Mouse (Mus musculus) cerebellum, postnatal 36 days (tissue): ENCODE measurements at regions not wholly inside any gene's neighbourhood (a gene's known extent, or its start where the extent isn't known, plus 50 kb on each side); places are given as distances from the start of the nearest gene placed in this dataset.
"Not testable (repeated sequence)": the region's sequence is repeated elsewhere in the genome, so short reads cannot be mapped to it uniquely, and the experiment has no call there.

Source experiments
- DNase-seq, 2 experiments: peaks; one replicate each; pipeline ENCODE4 v3.0.0; 2021 to 2022; ENCODE audit warnings: mixed read lengths in 2 of 2

- DNase-seq: no peak
Observed at GRCm38 (mm10) chr5:129354877-129355276, 146.1 kb upstream of the Sfswap start.

GRCm38 (mm10) chr5:129361527-129361926 lies 139.5 kb upstream of the Sfswap start:
- peak; percentile 87 to 88 for DNase-seq

- no peak for DNase-seq
Observed at GRCm38 (mm10) chr5:129363189-129363588, 137.8 kb upstream of the Sfswap start.

GRCm38 (mm10) chr5:129365026-129365425 lies 136.0 kb upstream of the Sfswap start:
- DNase-seq: no peak

GRCm38 (mm10) chr5:129367266-129367665 lies 133.8 kb upstream of the Sfswap start:
- DNase-seq: no peak

GRCm38 (mm10) chr5:129380861-129381260 lies 120.2 kb upstream of the Sfswap start:
- DNase-seq: no peak

GRCm38 (mm10) chr5:129384976-129385375 lies 116.0 kb upstream of the Sfswap start:
- no peak for DNase-seq

GRCm38 (mm10) chr5:129385965-129386643 lies 114.9 kb upstream of the Sfswap start:
- not testable (repeated sequence) for DNase-seq

GRCm38 (mm10) chr5:129386671-129387070 lies 114.3 kb upstream of the Sfswap start:
- DNase-seq: not testable (repeated sequence)

- DNase-seq: no peak
Observed at GRCm38 (mm10) chr5:129387301-129387700, 113.7 kb upstream of the Sfswap start.

GRCm38 (mm10) chr5:129390921-129391371 lies 110.1 kb upstream of the Sfswap start:
- peak; percentile 78 to 85 for DNase-seq

- DNase-seq: peak in 1 of 2 experiments; percentile 43
Observed at GRCm38 (mm10) chr5:129393150-129393549, 107.9 kb upstream of the Sfswap start.

GRCm38 (mm10) chr5:129393606-129394255 lies 107.3 kb upstream of the Sfswap start:
- peak; percentile 76 to 78 for DNase-seq

GRCm38 (mm10) chr5:129394416-129394815 lies 106.6 kb upstream of the Sfswap start:
- peak in 1 of 2 experiments; percentile 35 for DNase-seq

- DNase-seq: no peak
Observed at GRCm38 (mm10) chr5:129397311-129397710, 103.7 kb upstream of the Sfswap start.

- peak in 1 of 2 experiments; percentile 31 for DNase-seq
Observed at GRCm38 (mm10) chr5:129406259-129406658, 94.8 kb upstream of the Sfswap start.

- peak; percentile 49 to 52 for DNase-seq
Observed at GRCm38 (mm10) chr5:129409440-129410004, 91.5 kb upstream of the Sfswap start.

GRCm38 (mm10) chr5:129412161-129412560 lies 88.9 kb upstream of the Sfswap start:
- DNase-seq: no peak

- DNase-seq: no peak
Observed at GRCm38 (mm10) chr5:129414960-129415706, 85.9 kb upstream of the Sfswap start.

- DNase-seq: peak; percentile 60 to 61
Observed at GRCm38 (mm10) chr5:129416425-129416824, 84.6 kb upstream of the Sfswap start.

GRCm38 (mm10) chr5:129417516-129417915 lies 83.5 kb upstream of the Sfswap start:
- DNase-seq: no peak

- no peak for DNase-seq
Observed at GRCm38 (mm10) chr5:129420981-129421380, 80.0 kb upstream of the Sfswap start.

GRCm38 (mm10) chr5:129429897-129430296 lies 71.1 kb upstream of the Sfswap start:
- no peak for DNase-seq
